ENCODE assay signal across 10 mouse cellular contexts in genomic region chr1:153746119-153746670, GRCm38 (mm10). TPM values are rescaled to one million over a fixed set of nuclear protein-coding genes. Genes with fewer than 3 reads are reported as not detected.
DNase-seq lines count a peak whose midpoint lies in the region; ATAC-seq and TF ChIP-seq lines count a peak whose summit lies in the region.
"Had no signal": no experiment of that assay in that cellular context is flagged by ENCODE, and none has a peak within 500 bp of the region (broad histone marks: within the 10 kb centered on the region; RNA-seq: fewer than 3 reads in every experiment).

No protein-coding gene starts in this region.

- H3K27ac ChIP-seq in forebrain, embryonic 12.5 days: peak overlapping the region; percentile 33; the same call in 1 of the 2 replicates
- H3K27ac ChIP-seq in hindbrain, postnatal 0 days: no peak overlapping the region
- peak overlapping the region; percentile 33; the same call in 1 of the 2 replicates for H3K27ac ChIP-seq in neural tube, embryonic 15.5 days (replicated peaks)

- peak overlapping the region; percentile 71 for H3K4me3 ChIP-seq in megakaryocyte, embryonic 14.5 days (replicated peaks)
- H3K4me3 ChIP-seq in forebrain, embryonic 12.5 days (replicated peaks): no peak overlapping the region
- H3K4me3 ChIP-seq in hindbrain, postnatal 0 days (ENCODE audit: low read length): no peak overlapping the region
- no peak overlapping the region for H3K4me3 ChIP-seq in neural tube, embryonic 15.5 days (replicated peaks)

- H3K4me1 ChIP-seq in megakaryocyte, embryonic 14.5 days: peaks cover 62% of the 10 kb centered on the region
- peaks cover 68% of the 10 kb centered on the region for H3K4me1 ChIP-seq in forebrain, embryonic 12.5 days
- H3K4me1 ChIP-seq in hindbrain, postnatal 0 days (ENCODE audit: insufficient read depth, low read length): 0 out of 2 replicates have a peak, but pooled peaks cover 2% of the 10 kb centered on the region
- peaks cover 61% of the 10 kb centered on the region for H3K4me1 ChIP-seq in neural tube, embryonic 15.5 days

- no peaks in the 10 kb centered on the region for H3K9me3 ChIP-seq in megakaryocyte, embryonic 14.5 days
- no peaks in the 10 kb centered on the region for H3K9me3 ChIP-seq in forebrain, embryonic 12.5 days
- no peaks in the 10 kb centered on the region for H3K9me3 ChIP-seq in hindbrain, postnatal 0 days (ENCODE audit: low read length)
- H3K9me3 ChIP-seq in neural tube, embryonic 15.5 days (replicated peaks): no peaks in the 10 kb centered on the region

- no peak for TF ChIP-seq CTCF in hindbrain, postnatal 0 days (IDR thresholded peaks at IDR 0.05; ENCODE audit: low read depth)

- no peak for ATAC-seq in megakaryocyte, adult 5-6 weeks (ENCODE audit: poor library complexity, severe bottlenecking)
- peak; percentile 42 for ATAC-seq in forebrain, embryonic 12.5 days (ENCODE audit: low FRiP score)
- ATAC-seq in hindbrain, postnatal 0 days: peak; percentile 9; the same call in 1 of the 2 replicates
- ATAC-seq in neural tube, embryonic 15.5 days (ENCODE audit: low FRiP score): no peak
- ATAC-seq: Patski had no signal

- H3K36me3 ChIP-seq in megakaryocyte, embryonic 14.5 days (replicated peaks; ENCODE audit: low read length): no peaks in the 10 kb centered on the region
- peaks cover 18% of the 10 kb centered on the region for H3K36me3 ChIP-seq in forebrain, embryonic 12.5 days (replicated peaks)
- H3K36me3 ChIP-seq in hindbrain, postnatal 0 days (ENCODE audit: insufficient read depth, low read length): no peaks in the 10 kb centered on the region
- H3K36me3 ChIP-seq in neural tube, embryonic 15.5 days: no peaks in the 10 kb centered on the region

- peaks cover 14% of the 10 kb centered on the region for H3K27me3 ChIP-seq in megakaryocyte, embryonic 14.5 days (replicated peaks)
- peaks cover 4% of the 10 kb centered on the region; the same call in 1 of the 2 replicates for H3K27me3 ChIP-seq in forebrain, embryonic 12.5 days
- no peaks in the 10 kb centered on the region for H3K27me3 ChIP-seq in hindbrain, postnatal 0 days (ENCODE audit: insufficient read depth, low read length)
- no peaks in the 10 kb centered on the region for H3K27me3 ChIP-seq in neural tube, embryonic 15.5 days (replicated peaks)
- H3K27me3 ChIP-seq: Patski had no signal

- no peak overlapping the region for H3K9ac ChIP-seq in forebrain, embryonic 12.5 days
- H3K9ac ChIP-seq in hindbrain, postnatal 0 days (replicated peaks; ENCODE audit: low read length): no peak overlapping the region
- H3K9ac ChIP-seq in neural tube, embryonic 15.5 days (replicated peaks): no peak overlapping the region; the same call in 1 of the 2 replicates

- no peak for DNase-seq in hindbrain, postnatal 0 days (ENCODE audit: low spot score)
- DNase-seq in lung, postnatal 14 days: no peak
- DNase-seq in lung, postnatal 36 days: no peak
- no peak for DNase-seq in frontal cortex, postnatal 10 days (ENCODE audit: low spot score in 2 of 2)

- H3K4me2 ChIP-seq in forebrain, embryonic 12.5 days: no peak overlapping the region
- H3K4me2 ChIP-seq in hindbrain, postnatal 0 days (ENCODE audit: low read depth, low read length): no peak overlapping the region
- H3K4me2 ChIP-seq in neural tube, embryonic 15.5 days: no peak overlapping the region

- WGBS in forebrain, embryonic 12.5 days: 71% methylated on average over 14 of the region's 14 CpGs
- WGBS in hindbrain, postnatal 0 days: 70% methylated on average over 14 of the region's 14 CpGs
- 54% methylated on average over 14 of the region's 14 CpGs for WGBS in neural tube, embryonic 15.5 days

RNA-seq across cellular contexts. Expression of gene Rnasel, which starts 3.0 kb away (rescaled TPM):
- 2.3 and 3.2 TPM in 2 replicates for polyA plus RNA-seq in megakaryocyte, embryonic 14.5 days (2012; ENCODE audit: insufficient read depth, low replicate concordance)
- total RNA-seq in megakaryocyte, adult 5-6 weeks (2015): 50.2 and 54.4 TPM in 2 replicates
- total RNA-seq in megakaryocyte, adult 5-6 weeks (2017): 60.5 and 74.1 TPM in 2 replicates
- 29.1 and 31.6 TPM in 2 replicates for polyA plus RNA-seq in forebrain, embryonic 12.5 days (2016; fragmentation: Nextera tagmentation; extraction: Ambion mirVana)
- total RNA-seq in hindbrain, postnatal 0 days (2014; rRNA removed): 21.6 and 23.3 TPM in 2 replicates
- 16.8 and 17.1 TPM in 2 replicates for polyA plus RNA-seq in hindbrain, postnatal 0 days (2015; fragmentation: Nextera tagmentation; extraction: Ambion mirVana)
- 31.4 and 32.0 TPM in 2 replicates for polyA plus RNA-seq in neural tube, embryonic 15.5 days (2015; fragmentation: Nextera tagmentation; extraction: Ambion mirVana)

RNA-seq across cellular contexts. Expression of gene Rgs16, which starts 6.0 kb away (rescaled TPM):
- polyA plus RNA-seq in megakaryocyte, embryonic 14.5 days (2012; ENCODE audit: insufficient read depth, low replicate concordance): not detected in 2 replicates
- not detected in 2 replicates for total RNA-seq in megakaryocyte, adult 5-6 weeks (2015)
- total RNA-seq in megakaryocyte, adult 5-6 weeks (2017): not detected in 2 replicates
- polyA plus RNA-seq in forebrain, embryonic 12.5 days (2016; fragmentation: Nextera tagmentation; extraction: Ambion mirVana): 46.6 and 49.3 TPM in 2 replicates
- 3.8 and 4.3 TPM in 2 replicates for total RNA-seq in hindbrain, postnatal 0 days (2014; rRNA removed)
- polyA plus RNA-seq in hindbrain, postnatal 0 days (2015; fragmentation: Nextera tagmentation; extraction: Ambion mirVana): 5.7 and 6.7 TPM in 2 replicates
- 11.3 and 14.3 TPM in 2 replicates for polyA plus RNA-seq in neural tube, embryonic 15.5 days (2015; fragmentation: Nextera tagmentation; extraction: Ambion mirVana)
- total RNA-seq: common myeloid progenitor, adult 5-6 weeks had no signal

Comparison
In these comparisons a context has a peak if more than half of its experiments do, and no peak if none do; other contexts are left out.
1. ATAC-seq: peak in forebrain, embryonic 12.5 days (single experiment) and hindbrain, postnatal 0 days (single experiment); none in megakaryocyte, adult 5-6 weeks (single experiment) and neural tube, embryonic 15.5 days (single experiment).